Mouse (Mus musculus): ENCODE measurements around the gene Ifih1. TPM values are rescaled to one million over a fixed set of nuclear protein-coding genes. Genes with fewer than 3 reads are reported as not detected.

Gene Ifih1
- polyA plus RNA-seq, 1 experiment from 2014 or later, result 3.3 TPM

- H3K27me3 ChIP-seq, result peaks cover 4% of the 10 kb centered on the region; the same call in 1 of the 2 replicates
- H3K36me3 ChIP-seq, result no peaks in the 10 kb centered on the region
- no peak overlapping the region for H3K27ac ChIP-seq (replicated peaks)
- no peak overlapping the region for H3K4me3 ChIP-seq (replicated peaks)
- no peak overlapping the region for H3K4me2 ChIP-seq (replicated peaks)
- peaks cover 3% of the 10 kb centered on the region; the same call in 1 of the 2 replicates for H3K4me1 ChIP-seq
- ATAC-seq (ENCODE audit: insufficient number of reproducible peaks, low FRiP score, low TSS enrichment, low read depth), result no peak
- WGBS, result 85% methylated on average over 3 of the region's 3 CpGs
- no peaks in the 10 kb centered on the region for H3K9me3 ChIP-seq (replicated peaks)
- H3K9ac ChIP-seq, result no peak overlapping the region
Measured at GRCm38 (mm10) chr2:62662560-62662959, 16.5 kb upstream of the Ifih1 start.

DNA sequence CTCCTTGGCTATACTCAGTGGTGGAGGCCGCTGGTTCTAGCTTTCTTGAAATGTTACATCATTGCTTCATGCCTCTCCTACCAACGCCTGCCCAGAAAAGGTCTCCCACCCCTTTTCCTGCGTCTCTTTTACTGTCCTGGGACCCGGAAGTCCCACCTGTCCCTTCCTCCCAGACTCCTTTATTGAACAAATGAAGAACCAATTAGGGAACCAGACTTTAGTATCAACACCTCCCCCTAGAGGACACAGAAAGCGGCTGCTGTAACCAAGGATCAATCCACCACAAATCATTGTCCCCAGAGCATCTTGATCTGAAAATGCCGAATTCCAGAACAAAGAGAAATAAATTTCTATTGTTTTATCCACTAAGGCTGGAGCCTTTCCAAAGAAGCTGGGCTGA lies 14.5 kb upstream of the Ifih1 start:
- Histone ChIP-seq H3K4me1 (peaks cover 3% of the 10 kb centered on the region; the same call in 1 of the 2 replicates), H3K4me3 (replicated peaks) (no peak overlapping the region), H3K27me3 (peaks cover 4% of the 10 kb centered on the region; the same call in 1 of the 2 replicates), H3K9me3 (replicated peaks) (no peaks in the 10 kb centered on the region), H3K4me2 (replicated peaks) (no peak overlapping the region), H3K36me3 (no peaks in the 10 kb centered on the region), H3K9ac (no peak overlapping the region), H3K27ac (replicated peaks) (no peak overlapping the region)
- WGBS, result 48% methylated on average over 6 of the region's 6 CpGs
- ATAC-seq (ENCODE audit: insufficient number of reproducible peaks, low FRiP score, low TSS enrichment, low read depth), result no peak

GRCm38 (mm10) chr2:62656072-62656471 lies 10.0 kb upstream of the Ifih1 start:
- no peaks in the 10 kb centered on the region for H3K9me3 ChIP-seq (replicated peaks)
- no peaks in the 10 kb centered on the region for H3K4me1 ChIP-seq
- H3K27me3 ChIP-seq, result no peaks in the 10 kb centered on the region
- WGBS, result 55% methylated on average over 1 of the region's 1 CpGs
- H3K9ac ChIP-seq, result no peak overlapping the region
- H3K36me3 ChIP-seq, result no peaks in the 10 kb centered on the region
- no peak overlapping the region for H3K4me3 ChIP-seq (replicated peaks)
- no peak overlapping the region for H3K27ac ChIP-seq (replicated peaks)
- H3K4me2 ChIP-seq (replicated peaks), result no peak overlapping the region
- no peak for ATAC-seq (ENCODE audit: insufficient number of reproducible peaks, low FRiP score, low TSS enrichment, low read depth)

- Histone ChIP-seq H3K9ac (no peak overlapping the region), H3K4me2 (replicated peaks) (no peak overlapping the region), H3K4me3 (replicated peaks) (no peak overlapping the region), H3K4me1 (no peaks in the 10 kb centered on the region), H3K27ac (replicated peaks) (no peak overlapping the region), H3K9me3 (replicated peaks) (no peaks in the 10 kb centered on the region), H3K27me3 (no peaks in the 10 kb centered on the region), H3K36me3 (no peaks in the 10 kb centered on the region)
- WGBS, result 48% methylated on average over 7 of the region's 7 CpGs
- ATAC-seq (ENCODE audit: insufficient number of reproducible peaks, low FRiP score, low TSS enrichment, low read depth), result no peak
Measured at GRCm38 (mm10) chr2:62654519-62655338, 8.7 kb upstream of the Ifih1 start.

DNA sequence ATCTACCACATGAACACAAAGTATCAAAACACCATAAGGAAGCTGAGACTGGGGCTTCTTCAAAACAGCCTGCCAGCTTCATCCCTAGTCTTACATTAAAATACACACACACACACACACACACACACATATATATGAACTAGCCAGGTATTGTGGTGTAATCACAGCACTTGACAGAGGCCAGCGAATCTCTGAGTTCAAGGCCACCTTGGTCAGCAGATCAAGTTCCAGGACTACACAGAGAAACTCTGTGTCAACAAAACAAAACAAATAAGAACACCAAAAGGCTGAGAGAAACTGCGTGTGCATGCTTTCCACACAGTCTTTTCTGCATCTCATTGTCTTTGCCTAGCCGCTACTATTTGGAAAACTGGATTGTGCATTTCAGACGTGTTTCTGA lies 6.4 kb upstream of the Ifih1 start:
- Histone ChIP-seq H3K4me3 (replicated peaks) (no peak overlapping the region), H3K4me1 (no peaks in the 10 kb centered on the region), H3K27ac (replicated peaks) (no peak overlapping the region), H3K9ac (no peak overlapping the region), H3K4me2 (replicated peaks) (no peak overlapping the region), H3K9me3 (replicated peaks) (no peaks in the 10 kb centered on the region), H3K27me3 (no peaks in the 10 kb centered on the region), H3K36me3 (no peaks in the 10 kb centered on the region)
- no peak for ATAC-seq (ENCODE audit: insufficient number of reproducible peaks, low FRiP score, low TSS enrichment, low read depth)
- 77% methylated on average over 4 of the region's 4 CpGs for WGBS

- Histone ChIP-seq H3K27ac (replicated peaks) (no peak overlapping the region), H3K9ac (no peak overlapping the region), H3K4me2 (replicated peaks) (no peak overlapping the region), H3K4me3 (replicated peaks) (no peak overlapping the region), H3K9me3 (replicated peaks) (no peaks in the 10 kb centered on the region), H3K27me3 (no peaks in the 10 kb centered on the region), H3K4me1 (no peaks in the 10 kb centered on the region), H3K36me3 (no peaks in the 10 kb centered on the region)
- no peak for ATAC-seq (ENCODE audit: insufficient number of reproducible peaks, low FRiP score, low TSS enrichment, low read depth)
- 73% methylated on average over 4 of the region's 4 CpGs for WGBS
Measured at GRCm38 (mm10) chr2:62651890-62652289, 5.8 kb upstream of the Ifih1 start.

DNA sequence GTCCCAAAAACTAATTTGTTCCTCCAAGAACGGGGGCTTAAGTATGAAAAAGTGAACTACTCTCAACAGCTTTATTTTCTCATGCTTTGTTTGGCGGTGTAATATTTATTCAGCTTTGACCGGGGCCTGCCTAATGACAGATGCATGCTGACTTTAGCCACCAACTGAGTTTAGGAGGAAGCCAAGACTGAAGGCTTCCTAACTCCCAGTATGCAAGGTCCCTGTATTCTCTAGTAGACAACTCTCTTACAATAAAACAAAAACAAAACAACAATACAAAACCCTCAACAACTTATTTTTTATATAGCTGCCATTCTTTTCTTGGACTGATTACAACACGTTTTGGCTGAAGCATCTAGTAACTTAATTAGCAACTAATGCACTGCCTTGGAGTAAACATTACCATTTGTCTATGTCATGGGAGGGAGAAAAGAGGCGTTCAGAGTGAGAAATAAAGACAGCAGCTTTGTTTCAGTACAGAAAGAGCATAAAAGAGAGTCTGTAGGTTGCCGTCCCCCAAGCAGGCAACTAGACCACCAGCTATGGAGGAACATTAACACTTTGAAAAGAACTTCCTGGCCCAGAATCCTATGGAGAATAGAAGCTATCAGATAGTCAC lies 725 bp upstream of the Ifih1 start:
- H3K4me3 ChIP-seq (replicated peaks), result peak overlapping the region; percentile 62
- H3K9me3 ChIP-seq (replicated peaks), result no peaks in the 10 kb centered on the region
- no peaks in the 10 kb centered on the region for H3K27me3 ChIP-seq
- H3K4me2 ChIP-seq (replicated peaks), result peak overlapping the region; percentile 62
- no peak overlapping the region for H3K27ac ChIP-seq (replicated peaks)
- H3K36me3 ChIP-seq, result no peaks in the 10 kb centered on the region
- H3K4me1 ChIP-seq, result 0 out of 2 replicates have a peak, but pooled peaks cover 8% of the 10 kb centered on the region
- no peak for ATAC-seq (ENCODE audit: insufficient number of reproducible peaks, low FRiP score, low TSS enrichment, low read depth)
- no peak overlapping the region for H3K9ac ChIP-seq
- WGBS, result 24% methylated on average over 6 of the region's 6 CpGs

- ATAC-seq (ENCODE audit: insufficient number of reproducible peaks, low FRiP score, low TSS enrichment, low read depth), result no peak
Measured at GRCm38 (mm10) chr2:62645475-62645874, 580 bp downstream of the Ifih1 start.

GRCm38 (mm10) chr2:62644891-62645290 lies 1.2 kb downstream of the Ifih1 start:
- WGBS, result 89% methylated on average over 5 of the region's 5 CpGs
- no peaks in the 10 kb centered on the region for H3K27me3 ChIP-seq

More at GRCm38 (mm10) chr2:62645475-62645874, 580 bp downstream of the Ifih1 start:
- no peaks in the 10 kb centered on the region for H3K36me3 ChIP-seq
- no peaks in the 10 kb centered on the region for H3K9me3 ChIP-seq (replicated peaks)
- H3K27ac ChIP-seq (replicated peaks), result no peak overlapping the region
- H3K4me2 ChIP-seq (replicated peaks), result peak overlapping the region; percentile 62
- H3K9ac ChIP-seq, result peak overlapping the region; percentile 35; the same call in 1 of the 2 replicates
- 41% methylated on average over 12 of the region's 12 CpGs for WGBS
- H3K4me1 ChIP-seq, result 0 out of 2 replicates have a peak, but pooled peaks cover 8% of the 10 kb centered on the region
- peak overlapping the region; percentile 62 for H3K4me3 ChIP-seq (replicated peaks)
- no peaks in the 10 kb centered on the region for H3K27me3 ChIP-seq

DNA sequence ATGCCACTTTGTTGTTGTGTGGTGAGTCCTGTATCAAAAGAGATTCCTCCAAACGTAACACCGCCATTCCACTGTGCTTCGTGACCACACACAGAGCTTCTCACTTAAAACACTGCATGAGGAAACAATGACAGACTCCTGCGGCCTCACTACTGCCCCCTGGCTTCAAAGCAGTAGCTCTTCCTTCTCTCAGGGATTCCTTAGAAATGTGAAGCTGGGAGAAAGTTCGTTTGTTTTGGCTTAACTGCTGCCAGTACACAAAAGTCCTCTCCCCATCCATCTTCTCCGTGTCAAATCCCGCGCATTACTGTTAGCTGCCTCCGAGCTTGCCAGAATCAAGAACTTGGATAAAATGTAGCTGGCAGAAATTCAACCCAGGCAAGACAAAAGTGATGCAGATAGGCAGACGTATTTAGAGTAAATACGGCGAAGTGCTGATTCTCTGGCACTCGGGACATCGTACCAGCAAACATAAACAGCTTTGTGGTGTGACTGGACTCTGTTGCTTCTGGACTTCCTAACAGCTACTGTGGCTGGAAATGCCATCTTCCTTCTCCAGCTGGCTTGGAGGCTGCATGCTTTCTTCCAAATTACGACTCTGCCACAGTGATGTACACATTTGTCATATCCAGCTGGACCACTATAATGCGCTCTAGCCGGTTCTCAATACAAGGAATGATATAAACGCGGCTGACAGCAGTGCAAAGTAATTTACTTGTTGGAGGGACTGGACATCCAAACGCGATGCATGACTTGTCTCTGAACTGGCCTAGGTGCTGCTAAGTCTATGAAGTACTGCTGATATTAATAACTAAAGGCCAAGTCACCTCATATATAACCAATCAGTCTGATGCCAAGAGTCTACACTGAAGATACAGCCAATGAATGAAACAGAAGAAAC lies 2.4 kb downstream of the Ifih1 start:
- H3K9ac ChIP-seq, result no peak overlapping the region
- H3K4me3 ChIP-seq (replicated peaks), result no peak overlapping the region

More at GRCm38 (mm10) chr2:62644891-62645290, 1.2 kb downstream of the Ifih1 start:
- Histone ChIP-seq H3K9me3 (replicated peaks) (no peaks in the 10 kb centered on the region), H3K4me3 (replicated peaks) (no peak overlapping the region), H3K36me3 (no peaks in the 10 kb centered on the region), H3K9ac (no peak overlapping the region), H3K27ac (replicated peaks) (no peak overlapping the region), H3K4me1 (0 out of 2 replicates have a peak, but pooled peaks cover 8% of the 10 kb centered on the region), H3K4me2 (replicated peaks) (no peak overlapping the region)
- no peak for ATAC-seq (ENCODE audit: insufficient number of reproducible peaks, low FRiP score, low TSS enrichment, low read depth)

GRCm38 (mm10) chr2:62639869-62640268 lies 6.2 kb downstream of the Ifih1 start:
- Histone ChIP-seq H3K27me3 (no peaks in the 10 kb centered on the region), H3K4me1 (0 out of 2 replicates have a peak, but pooled peaks cover 3% of the 10 kb centered on the region), H3K9me3 (replicated peaks) (no peaks in the 10 kb centered on the region), H3K4me3 (replicated peaks) (no peak overlapping the region), H3K9ac (no peak overlapping the region), H3K36me3 (no peaks in the 10 kb centered on the region), H3K4me2 (replicated peaks) (no peak overlapping the region), H3K27ac (replicated peaks) (no peak overlapping the region)
- no peak for ATAC-seq (ENCODE audit: insufficient number of reproducible peaks, low FRiP score, low TSS enrichment, low read depth)
- WGBS, result 88% methylated on average over 2 of the region's 2 CpGs

More for the DNA sequence above, 2.4 kb downstream of the Ifih1 start:
- Histone ChIP-seq H3K4me2 (replicated peaks) (peak overlapping the region; percentile 10; the same call in 1 of the 2 replicates), H3K9me3 (replicated peaks) (no peaks in the 10 kb centered on the region), H3K36me3 (no peaks in the 10 kb centered on the region), H3K4me1 (0 out of 2 replicates have a peak, but pooled peaks cover 8% of the 10 kb centered on the region), H3K27me3 (no peaks in the 10 kb centered on the region), H3K27ac (replicated peaks) (no peak overlapping the region)
- 49% methylated on average over 21 of the region's 21 CpGs for WGBS
- ATAC-seq (ENCODE audit: insufficient number of reproducible peaks, low FRiP score, low TSS enrichment, low read depth), result no peak

All from embryonic facial prominence, embryonic 15.5 days (tissue).